Mouse (Mus musculus) bone marrow, adult 2 months (tissue): ENCODE measurements around the gene Bhmt.

Source experiments
- CTCF ChIP-seq: fragments of 200-500 bp; IDR thresholded peaks from 2 replicates; pipeline ENCODE4 v1.5.1; 2011; ENCODE audit warnings: low read length, control low read depth; ENCODE audit not compliant: control insufficient read depth, insufficient read depth
- POLR2A ChIP-seq: fragments of 200-500 bp; IDR thresholded peaks from 2 replicates; pipeline ENCODE4 v1.6.1; 2011; ENCODE audit warnings: low read depth, mild to moderate bottlenecking, control low read depth, low read length, borderline replicate concordance; ENCODE audit not compliant: control insufficient read depth

GRCm38 (mm10) chr13:93628861-93629260 is 8.9 kb downstream of the Bhmt start:
- TF ChIP-seq POLR2A (no peak), CTCF (no peak)
